Mouse (Mus musculus): ENCODE results near the gene Slc6a4. TPM values are rescaled to one million over a fixed set of nuclear protein-coding genes. Genes with fewer than 3 reads are reported as not detected.
A peak's percentile ranks its signal among the peaks of the same experiment; 100 is the strongest.

Gene Slc6a4
- total RNA-seq, 1 experiment from 2014 or later = not detected

- peak; percentile 100 for ATAC-seq (replicated peaks in 1 of 2; ENCODE audit: insufficient read depth in 1 of 2, low FRiP score in 2 of 2, low TSS enrichment in 1 of 2, low read depth in 1 of 2, poor library complexity in 2 of 2, severe bottlenecking in 2 of 2)
Observed at GRCm38 (mm10) chr11:77078273-77079134, 80.1 kb downstream of the Slc6a4 start, which contains the start of gene Nsrp1. Gene Nsrp1, minus strand, starts transcription at chr11:77078435.

GRCm38 (mm10) chr11:77079361-77079760, 81.0 kb downstream of the Slc6a4 start:
- ATAC-seq (replicated peaks in 1 of 2; ENCODE audit: insufficient read depth in 1 of 2, low FRiP score in 2 of 2, low TSS enrichment in 1 of 2, low read depth in 1 of 2, poor library complexity in 2 of 2, severe bottlenecking in 2 of 2) = no peak

Other genes starting within 250 kb of the Slc6a4 start
- gene Gosr1, start 235.0 kb upstream of the Slc6a4 start, total RNA-seq (2017) = 48.6 and 99.6 TPM in 2 replicates
- 10.4 and 16.8 TPM in 2 replicates for gene Cpd, start 151.6 kb upstream of the Slc6a4 start, total RNA-seq (2017)
- not detected in 2 replicates for gene Tmigd1, start 96.4 kb upstream of the Slc6a4 start, total RNA-seq (2017)
- gene Blmh, start 73.8 kb upstream of the Slc6a4 start, total RNA-seq (2017) = 161 and 167 TPM in 2 replicates
- gene Nsrp1, start 79.8 kb downstream of the Slc6a4 start, total RNA-seq (2017) = 27.6 and 28.0 TPM in 2 replicates
- 0.88 and 1.2 TPM in 2 replicates for gene Efcab5, start 190.4 kb downstream of the Slc6a4 start, total RNA-seq (2017)
- gene Ssh2, start 217.7 kb downstream of the Slc6a4 start, total RNA-seq (2017) = 45.0 and 68.9 TPM in 2 replicates